Mouse (Mus musculus): ENCODE measurements around the gene Krtap1-3. TPM values are rescaled to one million over a fixed set of nuclear protein-coding genes. Genes with fewer than 3 reads are reported as not detected.

The Krtap1-3 gene
- not detected for polyA plus RNA-seq (2017; shearing (Covaris generic))

GRCm38 (mm10) chr11:99590981-99591380 is at the start of gene Krtap1-3:
Gene Krtap1-3, minus strand, starts transcription at chr11:99591339.

GRCm38 (mm10) chr11:99634653-99635134 is 43.6 kb upstream of the Krtap1-3 start, which contains the start of gene Krtap4-2:
Gene Krtap4-2, minus strand, starts transcription at chr11:99635084.

GRCm38 (mm10) chr11:99628138-99628537 is 37.0 kb upstream of the Krtap1-3 start, which contains the start of gene Krtap4-1:
Gene Krtap4-1, minus strand, starts transcription at chr11:99628238.

GRCm38 (mm10) chr11:99620335-99620734 is 29.2 kb upstream of the Krtap1-3 start, which contains the start of gene Gm11562:
Gene Gm11562, minus strand, starts transcription at chr11:99620435.

GRCm38 (mm10) chr11:99614796-99615363 is 23.7 kb upstream of the Krtap1-3 start, which contains the start of gene Krtap2-4:
Gene Krtap2-4, minus strand, starts transcription at chr11:99614846.

DNA sequence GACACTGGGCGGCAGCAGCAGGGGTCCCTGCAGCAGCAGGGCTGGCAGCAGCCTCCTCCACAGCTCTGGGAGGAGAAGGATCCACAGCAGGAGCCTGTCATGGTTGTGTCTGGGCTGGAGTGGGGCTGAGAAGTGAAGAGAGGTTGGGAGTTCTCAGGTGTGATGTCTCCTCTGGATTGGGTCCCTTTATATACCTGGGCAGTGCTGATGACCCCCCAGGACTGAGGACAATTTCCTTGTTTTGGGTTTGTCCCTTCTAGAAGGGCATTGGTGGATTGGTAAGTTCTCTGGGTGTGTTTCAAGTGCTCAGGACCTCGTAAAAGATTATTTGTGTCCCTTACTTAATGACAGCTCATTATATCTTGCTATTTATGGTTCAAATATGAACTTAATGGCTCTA is 18.9 kb upstream of the Krtap1-3 start, which contains the start of gene Gm11937:
TSS of gene Gm11937 (minus strand) at position 101 of the 400 bp plus-strand sequence.

DNA sequence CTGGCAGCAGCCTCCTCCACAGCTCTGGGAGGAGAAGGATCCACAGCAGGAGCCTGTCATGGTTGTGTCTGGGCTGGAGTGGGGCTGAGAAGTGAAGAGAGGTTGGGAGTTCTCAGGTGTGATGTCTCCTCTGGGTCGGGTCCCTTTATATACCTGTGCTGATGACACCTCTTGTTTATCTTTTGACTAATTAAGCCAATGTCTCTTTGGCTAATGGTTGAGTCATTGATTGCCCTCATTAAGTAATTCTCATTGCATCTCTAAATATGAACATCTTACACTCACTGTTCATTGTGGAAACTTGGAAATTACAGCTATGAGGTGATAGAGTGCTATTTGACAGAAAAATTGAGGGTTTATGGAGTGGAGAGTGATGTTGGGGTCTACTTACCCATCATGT is 12.1 kb upstream of the Krtap1-3 start, which contains the start of gene Gm11938:
TSS of gene Gm11938 (minus strand) at position 101 of the 400 bp plus-strand sequence.

GRCm38 (mm10) chr11:99597742-99598141 is 6.6 kb upstream of the Krtap1-3 start, which contains the start of gene Krtap9-3:
Gene Krtap9-3, minus strand, starts transcription at chr11:99598105.

GRCm38 (mm10) chr11:99583245-99583704 is 7.9 kb downstream of the Krtap1-3 start, which contains the start of gene Krtap1-4:
Gene Krtap1-4, minus strand, starts transcription at chr11:99583654.

GRCm38 (mm10) chr11:99580636-99581035 is 10.5 kb downstream of the Krtap1-3 start, which contains the start of gene Krtap1-5:
Gene Krtap1-5, minus strand, starts transcription at chr11:99581016.

GRCm38 (mm10) chr11:99566530-99566929 is 24.6 kb downstream of the Krtap1-3 start, which contains the start of gene Krtap3-1:
Gene Krtap3-1, minus strand, starts transcription at chr11:99566630.

DNA sequence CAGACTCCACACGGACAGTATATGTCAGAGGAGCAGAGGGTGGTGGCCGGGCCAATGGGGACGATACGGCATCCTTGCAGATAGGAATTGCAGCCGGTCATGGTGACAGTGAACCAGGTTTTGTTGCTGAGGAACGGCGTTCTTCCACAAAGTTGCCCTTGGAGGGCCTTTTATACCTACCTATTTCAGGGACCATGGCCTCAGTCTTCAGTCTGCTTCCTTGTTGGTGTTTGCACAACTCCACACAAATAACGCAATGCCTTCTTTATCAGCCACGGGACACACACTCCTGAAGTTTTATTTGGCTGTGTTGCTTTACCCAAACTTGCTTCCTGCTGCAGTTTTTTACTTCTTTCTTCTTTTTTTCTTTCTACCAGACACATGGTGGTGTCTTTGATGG is 31.8 kb downstream of the Krtap1-3 start, which contains the start of gene Gm11939:
TSS of gene Gm11939 (minus strand) at position 101 of the 400 bp plus-strand sequence.

DNA sequence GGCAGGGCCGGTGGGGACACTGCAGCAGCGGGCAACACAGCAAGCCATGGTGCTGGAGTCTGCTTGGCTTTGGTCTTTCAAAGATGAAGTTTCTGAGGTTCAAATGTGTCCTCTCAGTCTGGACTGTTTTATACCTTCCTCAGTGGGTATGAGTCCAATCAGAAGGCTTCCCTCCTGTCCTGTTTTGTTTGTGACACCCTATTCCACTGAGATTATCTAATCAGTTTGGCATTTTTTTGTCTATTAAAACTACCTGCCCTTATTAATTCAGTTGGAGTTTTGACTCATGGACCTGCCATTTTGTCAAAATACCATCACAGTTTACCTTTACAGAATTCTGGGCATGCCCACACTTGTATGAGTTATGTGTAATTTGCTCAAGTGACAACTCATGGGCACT is 34.4 kb downstream of the Krtap1-3 start, which contains the start of gene Krtap3-2:
TSS of gene Krtap3-2 (minus strand) at position 101 of the 400 bp plus-strand sequence.

DNA sequence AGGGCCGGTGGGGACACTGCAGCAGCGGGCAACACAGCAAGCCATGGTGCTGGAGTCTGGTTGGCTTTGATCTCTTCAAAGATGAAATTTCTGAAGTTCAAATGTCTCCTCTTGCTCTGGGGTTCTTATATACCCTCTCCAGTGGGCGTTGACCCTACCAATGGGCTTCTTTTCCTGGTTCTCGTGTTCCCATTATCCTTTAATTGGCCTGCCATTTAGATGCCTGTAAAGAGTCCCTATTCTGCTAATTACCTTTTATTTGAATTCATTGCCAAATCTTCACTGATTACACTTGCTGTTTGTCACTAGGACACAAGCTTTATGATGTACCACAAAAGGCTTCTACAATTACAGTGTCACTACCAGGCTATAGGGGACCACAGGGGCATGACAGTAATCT is 40.4 kb downstream of the Krtap1-3 start, which contains the start of gene Krtap3-3:
TSS of gene Krtap3-3 (minus strand) at position 101 of the 400 bp plus-strand sequence.

Other genes with a start within 250 kb of the Krtap1-3 start
- not detected for gene Krt27, start 240.2 kb downstream of the Krtap1-3 start, polyA plus RNA-seq (2017; shearing (Covaris generic))
- gene Krt28, start 216.4 kb downstream of the Krtap1-3 start, polyA plus RNA-seq (2017; shearing (Covaris generic)): 0.26 TPM
- 10.1 TPM for gene Krt10, start 202.0 kb downstream of the Krtap1-3 start, polyA plus RNA-seq (2017; shearing (Covaris generic))
- not detected for gene Krt12, start 169.1 kb downstream of the Krtap1-3 start, polyA plus RNA-seq (2017; shearing (Covaris generic))
- gene Krt20, start 153.2 kb downstream of the Krtap1-3 start, polyA plus RNA-seq (2017; shearing (Covaris generic)): 0.26 TPM
- gene Krt23, start 98.2 kb downstream of the Krtap1-3 start, polyA plus RNA-seq (2017; shearing (Covaris generic)): not detected
- gene Krt39, start 70.0 kb downstream of the Krtap1-3 start, polyA plus RNA-seq (2017; shearing (Covaris generic)): not detected
- gene Krt40, start 48.2 kb downstream of the Krtap1-3 start, polyA plus RNA-seq (2017; shearing (Covaris generic)): not detected
- gene Krtap3-3, start 40.5 kb downstream of the Krtap1-3 start, polyA plus RNA-seq (2017; shearing (Covaris generic)): not detected
- 0.74 TPM for gene Krtap3-2, start 34.5 kb downstream of the Krtap1-3 start, polyA plus RNA-seq (2017; shearing (Covaris generic))
- gene Gm11939, start 31.9 kb downstream of the Krtap1-3 start, polyA plus RNA-seq (2017; shearing (Covaris generic)): not detected
- gene Krtap3-1, start 24.7 kb downstream of the Krtap1-3 start, polyA plus RNA-seq (2017; shearing (Covaris generic)): not detected
- not detected for gene Krtap1-5, start 10.3 kb downstream of the Krtap1-3 start, polyA plus RNA-seq (2017; shearing (Covaris generic))
- gene Krtap1-4, start 7.7 kb downstream of the Krtap1-3 start, polyA plus RNA-seq (2017; shearing (Covaris generic)): 0.90 TPM
- gene Krtap9-3, start 6.8 kb upstream of the Krtap1-3 start, polyA plus RNA-seq (2017; shearing (Covaris generic)): not detected
- not detected for gene Gm11938, start 12.0 kb upstream of the Krtap1-3 start, polyA plus RNA-seq (2017; shearing (Covaris generic))
- gene Gm11937, start 18.9 kb upstream of the Krtap1-3 start, polyA plus RNA-seq (2017; shearing (Covaris generic)): not detected
- not detected for gene Krtap2-4, start 23.5 kb upstream of the Krtap1-3 start, polyA plus RNA-seq (2017; shearing (Covaris generic))
- not detected for gene Gm11562, start 29.1 kb upstream of the Krtap1-3 start, polyA plus RNA-seq (2017; shearing (Covaris generic))
- gene Krtap4-1, start 36.9 kb upstream of the Krtap1-3 start, polyA plus RNA-seq (2017; shearing (Covaris generic)): not detected
- not detected for gene Krtap4-2, start 43.7 kb upstream of the Krtap1-3 start, polyA plus RNA-seq (2017; shearing (Covaris generic))
- not detected for gene Krtap4-7, start 52.8 kb upstream of the Krtap1-3 start, polyA plus RNA-seq (2017; shearing (Covaris generic))
- not detected for gene Gm11555, start 58.9 kb upstream of the Krtap1-3 start, polyA plus RNA-seq (2017; shearing (Covaris generic))
- not detected for gene Gm11563, start 67.6 kb upstream of the Krtap1-3 start, polyA plus RNA-seq (2017; shearing (Covaris generic))
- gene Krtap4-6, start 74.6 kb upstream of the Krtap1-3 start, polyA plus RNA-seq (2017; shearing (Covaris generic)): not detected
- not detected for gene Gm14190, start 99.4 kb upstream of the Krtap1-3 start, polyA plus RNA-seq (2017; shearing (Covaris generic))
- not detected for gene Gm14180, start 143.0 kb upstream of the Krtap1-3 start, polyA plus RNA-seq (2017; shearing (Covaris generic))
- gene Gm11595, start 181.6 kb upstream of the Krtap1-3 start, polyA plus RNA-seq (2017; shearing (Covaris generic)): not detected
- not detected for gene Krtap4-8, start 189.4 kb upstream of the Krtap1-3 start, polyA plus RNA-seq (2017; shearing (Covaris generic))
- gene Krtap4-9, start 193.9 kb upstream of the Krtap1-3 start, polyA plus RNA-seq (2017; shearing (Covaris generic)): not detected
- not detected for gene Gm11596, start 202.1 kb upstream of the Krtap1-3 start, polyA plus RNA-seq (2017; shearing (Covaris generic))
- gene Gm11569, start 207.6 kb upstream of the Krtap1-3 start, polyA plus RNA-seq (2017; shearing (Covaris generic)): not detected
- gene Gm11554, start 213.1 kb upstream of the Krtap1-3 start, polyA plus RNA-seq (2017; shearing (Covaris generic)): not detected
- not detected for gene Krtap4-13, start 218.6 kb upstream of the Krtap1-3 start, polyA plus RNA-seq (2017; shearing (Covaris generic))
- gene Gm11564, start 224.3 kb upstream of the Krtap1-3 start, polyA plus RNA-seq (2017; shearing (Covaris generic)): not detected
- gene 2300003K06Rik, start 246.7 kb upstream of the Krtap1-3 start, polyA plus RNA-seq (2017; shearing (Covaris generic)): not detected